Mouse (Mus musculus): ENCODE measurements around the gene Krt33a.

Gene Krt33a

DNA sequence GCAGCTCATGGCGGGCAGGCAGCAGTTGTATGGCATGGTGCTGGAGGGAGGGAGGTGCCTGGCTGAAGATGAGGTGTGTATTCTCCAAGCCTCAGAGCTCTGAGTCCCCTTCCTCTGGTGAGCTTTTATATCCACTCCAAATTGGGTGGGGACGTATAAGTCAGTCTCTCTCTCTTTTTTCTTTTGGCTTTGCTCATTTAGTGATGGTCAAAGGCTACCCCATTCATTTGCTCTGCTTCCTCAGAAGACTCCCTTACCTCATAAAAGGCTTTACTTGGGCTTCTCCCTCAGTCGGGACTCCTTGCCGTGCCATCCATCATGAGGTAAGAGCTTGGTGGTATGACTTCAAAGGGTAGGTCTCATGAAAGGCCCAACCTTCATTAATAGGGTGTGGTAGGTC is at the start of gene Krt33a:
Krt33a (minus strand) TSS at position 101 of the 400 bp plus-strand sequence.
- DNase-seq (ENCODE audit: low spot score): no peak

DNA sequence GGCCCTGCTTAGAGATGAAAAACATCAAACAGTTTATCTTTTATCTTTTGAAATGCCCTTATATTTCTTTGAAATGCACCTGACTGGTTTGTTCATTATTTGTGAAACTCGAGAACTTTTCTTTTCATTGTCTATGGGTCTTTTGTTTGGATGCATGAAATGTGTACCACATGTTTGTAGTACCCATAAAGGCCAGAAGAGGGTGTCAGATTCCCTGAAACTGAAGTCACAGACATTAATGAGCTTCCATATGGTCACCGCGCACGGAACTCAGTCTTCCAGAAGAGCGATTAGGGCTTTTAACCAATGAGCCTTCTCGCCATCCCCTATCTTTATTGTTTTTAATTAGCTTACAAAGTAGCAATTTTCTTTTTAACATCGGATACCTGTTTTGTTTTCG is 42.9 kb upstream of the Krt33a start:
- DNase-seq (ENCODE audit: low spot score): no peak

GRCm38 (mm10) chr11:100055686-100056655 is 40.0 kb upstream of the Krt33a start:
- no peak for DNase-seq (ENCODE audit: low spot score)

GRCm38 (mm10) chr11:100050451-100050850 is 34.4 kb upstream of the Krt33a start, which contains the start of gene Krt31:
Gene Krt31 (minus strand): TSS chr11:100050551.
- DNase-seq (ENCODE audit: low spot score): no peak

DNA sequence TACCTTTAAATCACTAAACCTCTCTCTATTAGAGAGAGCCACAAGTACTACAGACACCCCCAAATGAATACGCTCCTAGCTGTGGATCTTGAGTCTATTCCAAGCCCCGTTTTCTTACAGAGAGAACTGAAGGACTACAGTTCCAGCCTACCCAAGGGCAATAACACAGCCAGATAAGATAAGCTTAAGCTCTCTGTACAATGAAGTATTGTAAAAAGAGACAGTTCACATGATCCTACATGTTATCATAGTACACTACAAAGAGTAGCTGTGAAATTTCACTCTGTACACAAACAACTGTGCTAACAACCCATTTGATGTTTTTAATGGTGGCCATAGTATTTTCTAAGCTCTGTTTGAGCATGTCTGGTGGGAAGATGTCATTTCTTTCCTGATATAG is 31.2 kb upstream of the Krt33a start:
- no peak for DNase-seq (ENCODE audit: low spot score)

DNA sequence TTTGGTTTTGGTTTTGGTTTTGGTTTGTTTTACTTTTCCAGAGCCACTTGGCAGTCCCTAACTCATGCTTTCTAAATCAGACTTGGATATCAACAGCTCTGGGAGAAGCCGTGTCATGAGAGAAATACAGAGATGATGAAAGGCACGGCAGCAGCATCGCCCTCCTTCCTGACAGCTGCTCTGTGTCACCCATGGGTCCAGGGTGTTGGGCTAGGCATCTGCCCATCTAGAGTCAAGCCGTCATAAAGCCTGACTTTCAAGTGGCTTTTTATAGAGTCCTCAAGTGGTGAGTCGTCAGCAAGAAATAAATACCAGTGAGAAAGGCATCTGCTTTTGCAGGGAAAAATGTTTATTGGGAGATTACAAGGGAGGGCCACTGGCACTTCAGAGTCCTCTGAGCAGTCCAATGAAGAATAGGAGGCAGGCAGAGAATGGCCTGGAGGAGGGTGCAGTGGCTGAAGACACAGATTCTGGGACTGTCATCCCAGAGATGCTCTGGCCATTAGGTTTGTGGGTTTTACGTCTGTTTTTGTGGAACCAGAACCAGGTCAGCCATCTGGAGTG is 30.4 kb upstream of the Krt33a start:
- no peak for DNase-seq (ENCODE audit: low spot score)

DNA sequence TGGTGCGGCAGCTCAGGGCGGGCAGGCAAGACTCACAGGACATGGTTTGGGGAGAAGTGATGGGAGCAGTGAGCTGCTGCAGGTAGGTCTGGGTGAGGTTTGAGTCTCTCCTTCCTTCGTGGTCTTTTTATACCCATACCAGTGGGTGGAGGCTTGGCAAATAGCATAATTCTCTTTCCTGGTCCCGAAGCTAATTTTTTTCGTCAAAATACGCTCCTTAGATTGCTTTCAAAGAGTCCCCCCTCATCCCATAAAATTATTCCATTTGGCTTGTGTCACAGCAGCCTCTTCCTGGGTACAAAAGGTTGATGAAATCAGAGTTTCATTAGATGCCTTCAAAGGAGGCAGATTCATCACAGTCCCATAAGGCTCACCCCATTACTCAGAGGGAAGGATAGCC is 25.4 kb upstream of the Krt33a start, which contains the start of gene Krt34:
Krt34 (minus strand) TSS at position 101 of the 400 bp plus-strand sequence.
- DNase-seq (ENCODE audit: low spot score): no peak

DNA sequence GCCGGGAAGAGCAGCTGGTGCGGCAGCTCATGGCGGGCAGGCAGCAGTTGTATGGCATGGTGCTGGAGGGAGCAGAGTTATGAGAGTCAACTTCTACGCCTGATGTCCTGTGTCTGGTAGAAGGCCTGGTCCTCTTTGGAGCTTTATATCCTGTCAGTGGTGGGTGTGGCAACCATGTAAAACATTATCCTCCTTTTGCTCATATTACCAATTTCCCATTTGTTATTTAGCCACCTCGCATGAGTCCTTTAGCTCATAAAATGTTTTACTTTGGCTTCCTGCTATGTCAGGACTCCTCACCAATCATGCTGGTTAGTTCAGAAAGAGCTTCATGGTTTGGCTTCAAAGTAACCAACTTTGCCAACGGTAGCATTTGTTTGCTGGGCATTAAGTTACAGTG is 13.8 kb upstream of the Krt33a start, which contains the start of gene Krt33b:
Krt33b (minus strand) TSS at position 101 of the 400 bp plus-strand sequence.
- no peak for DNase-seq (ENCODE audit: low spot score)

- DNase-seq (ENCODE audit: low spot score): no peak
Measured at GRCm38 (mm10) chr11:100021438-100021837, 5.4 kb upstream of the Krt33a start.

- no peak for DNase-seq (ENCODE audit: low spot score)
Measured at GRCm38 (mm10) chr11:100019466-100019865, 3.5 kb upstream of the Krt33a start.

DNA sequence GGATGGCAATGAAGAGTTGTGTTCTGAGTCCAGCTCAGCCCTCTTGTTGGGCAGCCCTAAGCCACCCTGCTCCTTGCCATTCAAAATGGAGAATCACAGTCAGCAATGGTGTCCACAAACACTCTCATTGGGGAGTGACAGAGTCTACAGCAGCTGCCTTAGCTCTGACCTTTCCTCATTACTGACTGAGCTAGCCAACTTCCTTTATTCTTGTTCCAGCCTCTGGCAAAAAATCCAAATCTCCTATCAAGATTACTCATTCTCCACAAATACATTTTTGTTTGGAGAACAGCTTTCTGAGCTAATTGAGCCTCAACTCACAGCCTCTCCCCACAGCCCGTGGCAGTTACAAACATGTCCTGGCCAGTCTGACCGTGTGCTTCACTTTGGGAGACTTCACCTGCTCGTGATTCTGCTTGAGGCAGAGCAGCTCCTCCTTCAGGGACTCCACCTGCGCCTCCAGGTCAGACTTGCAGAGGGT is 2.3 kb downstream of the Krt33a start:
- DNase-seq (ENCODE audit: low spot score): peak; percentile 50

GRCm38 (mm10) chr11:100010682-100011081 is 5.3 kb downstream of the Krt33a start:
- DNase-seq (ENCODE audit: low spot score): no peak

GRCm38 (mm10) chr11:100008336-100008735 is 7.7 kb downstream of the Krt33a start:
- no peak for DNase-seq (ENCODE audit: low spot score)

DNA sequence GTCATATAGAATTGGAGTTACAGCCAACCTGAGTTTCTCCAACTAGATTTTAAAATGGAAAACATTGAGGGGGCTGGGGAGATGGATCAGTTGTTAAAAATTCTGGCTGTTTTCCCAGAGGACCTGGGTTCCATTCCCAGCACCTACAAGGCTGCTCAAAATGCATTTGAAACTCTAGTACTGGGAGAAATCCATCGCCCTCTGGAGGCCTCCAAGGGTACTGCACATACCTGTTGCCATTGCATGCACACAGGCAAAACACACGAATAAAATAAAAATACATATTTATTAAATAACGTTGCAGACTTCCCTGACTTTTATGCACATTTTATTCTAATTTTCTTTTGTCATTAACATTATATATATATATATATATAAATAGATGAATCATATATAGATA is 9.4 kb downstream of the Krt33a start:
- no peak for DNase-seq (ENCODE audit: low spot score)

GRCm38 (mm10) chr11:100005905-100006304 is 10.1 kb downstream of the Krt33a start:
- DNase-seq (ENCODE audit: low spot score): no peak

- DNase-seq (ENCODE audit: low spot score): peak; percentile 44
Measured at GRCm38 (mm10) chr11:100004846-100005245, 11.2 kb downstream of the Krt33a start.

GRCm38 (mm10) chr11:99999091-99999490 is 16.9 kb downstream of the Krt33a start:
- no peak for DNase-seq (ENCODE audit: low spot score)

- DNase-seq (ENCODE audit: low spot score): no peak
Measured at GRCm38 (mm10) chr11:99994384-99994661, 21.7 kb downstream of the Krt33a start.

DNA sequence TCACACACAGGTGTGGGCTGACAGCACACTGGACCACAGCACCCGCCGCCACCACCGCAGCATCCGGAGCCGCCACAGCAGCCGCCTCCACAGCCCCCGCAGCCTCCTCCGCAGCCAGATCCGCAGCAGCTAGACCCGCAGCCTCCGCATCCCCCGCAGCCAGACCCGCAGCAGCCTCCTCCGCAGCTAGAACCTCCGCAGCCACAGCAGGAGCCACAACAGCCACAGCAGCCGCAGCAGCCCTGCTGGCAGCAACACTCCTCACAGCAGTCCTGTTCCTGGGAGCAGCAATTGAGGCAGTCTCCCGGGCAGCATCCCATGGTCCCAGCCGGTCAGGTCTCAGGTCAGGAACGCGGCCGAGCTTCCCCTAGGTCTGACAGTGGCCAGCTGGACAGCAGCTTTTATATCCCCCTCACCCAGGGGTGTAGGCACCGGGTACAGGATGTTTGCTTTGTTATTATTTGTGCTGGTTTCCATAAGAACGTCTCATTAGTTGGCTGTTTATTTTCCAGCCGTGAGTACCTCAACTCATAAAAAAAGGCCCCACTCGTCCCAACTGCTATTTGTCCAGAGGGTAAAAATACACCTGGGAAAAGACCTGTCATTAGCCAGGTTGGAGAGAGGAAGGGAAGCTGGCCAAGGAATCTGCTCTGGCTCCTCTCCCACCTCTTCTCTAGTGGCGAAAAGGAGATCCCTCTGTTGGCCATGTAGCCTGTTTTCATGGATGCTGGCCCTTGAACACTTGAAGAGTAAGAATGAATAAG is 22.2 kb downstream of the Krt33a start, which contains the start of gene Krtap17-1:
Krtap17-1 (minus strand) TSS at position 375 of the 764 bp plus-strand sequence.
- DNase-seq (ENCODE audit: low spot score): no peak

- no peak for DNase-seq (ENCODE audit: low spot score)
Measured at GRCm38 (mm10) chr11:99990571-99990970, 25.4 kb downstream of the Krt33a start.

DNA sequence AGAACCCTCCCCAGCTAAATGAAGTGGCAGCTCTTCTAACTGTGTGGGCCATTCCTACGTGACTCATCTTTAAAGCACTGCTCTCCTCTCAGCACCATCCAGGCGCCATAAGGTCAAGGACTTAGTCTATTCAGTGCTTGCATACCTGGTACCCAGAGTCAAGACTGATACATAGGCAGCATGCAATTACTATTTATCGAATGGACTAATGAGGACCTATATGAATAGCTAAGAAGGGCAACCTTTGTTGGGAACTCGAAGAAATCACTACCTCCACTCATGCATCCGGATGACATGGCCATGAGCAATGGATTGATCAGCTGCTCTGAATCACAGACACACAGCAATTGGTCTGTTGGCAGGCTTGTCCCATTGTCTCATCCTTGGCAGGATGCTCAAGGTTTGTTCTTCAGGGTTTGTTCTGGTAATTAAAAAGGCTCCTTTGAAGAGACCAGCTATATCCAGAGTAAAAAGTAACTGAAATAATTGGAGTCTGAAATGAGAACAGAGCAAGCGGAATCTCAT is 26.1 kb downstream of the Krt33a start:
- no peak for DNase-seq (ENCODE audit: low spot score)

GRCm38 (mm10) chr11:99988530-99988929 is 27.5 kb downstream of the Krt33a start:
- DNase-seq (ENCODE audit: low spot score): no peak

Data from urinary bladder, postnatal 25 days (tissue).